Mouse (Mus musculus) 3T3-L1 (cell line): ENCODE results near the gene Pde4dip.

ENCODE experiments used
- DNase-seq: peaks from one replicate; pipeline ENCODE4 v3.0.0-alpha.2; 2015; ENCODE audit warnings: low read depth, low spot score

Pde4dip gene

DNA sequence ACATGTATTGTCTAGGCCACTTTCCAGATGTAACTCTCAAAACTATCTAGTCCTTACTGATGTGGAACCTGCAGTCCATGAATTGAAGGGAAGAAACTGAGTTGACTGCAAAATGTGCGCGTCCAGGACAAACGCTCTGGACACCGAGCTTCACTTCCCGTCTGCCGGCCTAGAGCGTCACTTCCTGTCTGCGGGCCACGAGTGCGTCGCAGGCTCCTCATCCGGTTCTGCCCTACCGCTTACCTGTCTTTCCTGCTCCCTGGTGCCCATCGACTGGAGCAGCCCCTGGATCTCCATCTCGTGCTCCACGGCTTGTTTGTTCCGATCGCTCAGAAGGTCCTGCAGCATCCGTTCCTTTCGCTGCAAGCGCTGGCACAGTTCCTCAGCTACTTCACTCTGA lies 136.9 kb downstream of the Pde4dip start:
- DNase-seq = no peak

DNA sequence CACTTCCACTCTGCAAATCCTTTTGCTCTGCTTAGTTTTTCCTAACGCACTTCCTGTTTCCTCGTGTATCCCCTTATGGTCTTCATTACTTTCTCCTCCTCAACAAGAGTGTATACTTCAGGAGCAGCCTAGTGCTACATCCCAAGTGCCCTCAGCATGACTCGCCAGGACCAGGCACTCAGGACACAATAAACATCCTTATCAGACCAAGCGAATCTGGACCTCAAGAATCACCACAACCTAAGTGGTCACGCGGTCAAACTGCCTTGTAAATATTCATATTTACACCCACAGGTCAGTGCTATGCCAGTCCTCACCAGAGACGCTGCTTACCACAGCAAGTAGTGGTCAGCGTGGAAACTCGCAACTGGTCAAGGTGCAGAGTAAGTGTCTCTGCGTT lies 139.7 kb downstream of the Pde4dip start:
- no peak for DNase-seq

DNA sequence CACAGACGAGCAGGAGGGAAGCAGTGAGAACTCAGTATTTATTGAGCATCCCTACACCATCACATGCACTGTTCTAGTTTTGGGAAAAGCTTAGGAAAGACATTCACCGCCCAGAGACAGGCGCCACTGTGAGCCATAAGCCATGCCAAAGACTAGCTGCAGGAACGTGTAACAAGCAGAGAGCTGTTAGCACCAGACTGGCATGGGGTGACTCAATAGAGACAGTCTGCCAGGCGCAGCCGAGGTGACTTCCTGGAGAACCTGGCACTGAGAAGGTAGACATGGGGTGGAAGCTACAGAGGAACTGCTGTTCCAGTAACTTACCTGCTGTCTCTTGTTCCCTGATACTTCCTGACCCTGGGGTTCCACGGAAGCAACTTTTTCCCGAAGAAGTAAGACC lies 145.7 kb downstream of the Pde4dip start:
- DNase-seq = no peak

DNA sequence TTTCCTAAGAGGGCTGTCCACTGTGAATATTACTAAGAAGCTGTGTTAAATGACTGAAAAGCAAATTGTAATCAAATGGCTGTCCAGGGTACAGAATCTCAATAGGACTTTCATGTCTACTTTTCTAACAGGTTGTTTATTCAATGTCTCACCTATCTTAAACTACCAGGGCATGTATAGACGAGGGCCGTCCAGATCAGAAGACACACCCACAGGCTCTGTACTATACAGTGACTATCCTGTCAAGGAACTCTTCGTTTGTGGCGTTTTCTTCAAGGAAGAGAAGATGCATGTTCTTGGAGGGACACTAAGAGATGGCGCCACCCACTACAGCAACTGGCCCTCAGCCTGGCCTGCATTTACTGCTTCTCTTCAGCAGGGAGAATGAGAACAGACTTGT lies 152.9 kb downstream of the Pde4dip start:
- no peak for DNase-seq

DNA sequence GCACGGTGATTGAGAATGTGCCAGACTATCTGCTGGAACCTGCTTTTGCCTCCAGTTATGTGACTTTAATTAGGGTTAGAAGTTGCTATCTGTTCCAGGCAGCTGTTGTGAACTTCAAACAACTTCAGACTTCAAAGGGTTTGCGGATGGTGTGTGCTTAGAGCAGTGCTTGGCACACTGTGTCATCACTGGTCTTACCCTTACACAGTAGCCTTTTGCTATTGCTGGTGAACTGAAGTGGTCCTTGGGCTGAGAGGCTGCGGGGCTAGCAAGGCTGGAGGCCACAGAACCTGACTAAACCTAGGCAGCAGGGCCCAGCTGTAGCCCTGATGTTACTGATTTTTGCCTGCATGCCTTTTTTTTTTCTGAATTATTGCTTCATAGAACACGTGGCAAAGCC lies 154.2 kb downstream of the Pde4dip start:
- DNase-seq = no peak

DNA sequence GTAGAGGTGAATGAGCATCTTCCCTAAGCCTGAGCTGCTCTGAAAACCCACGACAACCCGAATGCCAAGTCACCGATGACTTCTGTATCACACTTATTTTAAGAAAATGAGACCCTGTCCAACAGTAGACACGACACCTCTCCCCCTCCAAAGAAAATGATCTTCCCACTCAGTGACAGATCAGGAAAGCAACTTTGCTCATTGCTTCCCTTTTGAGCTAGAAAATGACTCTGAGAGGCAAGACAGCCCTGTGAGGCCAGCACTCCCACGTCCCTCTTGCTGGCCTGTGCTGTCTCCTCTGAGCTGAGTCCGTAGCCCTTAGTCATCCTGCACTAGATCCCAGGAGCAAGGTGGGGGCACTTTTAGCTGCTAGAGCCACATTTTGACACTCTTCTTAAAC lies 155.9 kb downstream of the Pde4dip start:
- no peak for DNase-seq

DNA sequence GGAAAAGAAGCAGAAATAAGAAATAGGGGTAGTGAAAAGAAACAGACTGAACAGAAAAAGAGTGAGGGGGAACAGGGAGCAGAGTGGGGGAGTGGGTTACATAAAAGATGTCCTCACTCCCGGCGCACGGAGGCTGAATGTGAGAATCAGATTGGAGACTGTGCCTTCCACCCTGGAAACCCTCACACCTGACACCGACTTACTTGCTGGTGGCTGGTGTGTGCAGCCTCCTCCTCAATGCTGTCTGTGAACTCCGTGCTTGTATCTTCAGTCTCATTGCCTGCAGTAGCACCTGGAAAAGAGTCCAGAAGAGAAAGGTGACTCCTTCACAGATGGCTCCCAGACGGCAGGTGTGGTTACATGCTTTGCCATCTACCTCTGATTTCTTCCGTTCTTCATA lies 157.9 kb downstream of the Pde4dip start:
- DNase-seq = no peak

DNA sequence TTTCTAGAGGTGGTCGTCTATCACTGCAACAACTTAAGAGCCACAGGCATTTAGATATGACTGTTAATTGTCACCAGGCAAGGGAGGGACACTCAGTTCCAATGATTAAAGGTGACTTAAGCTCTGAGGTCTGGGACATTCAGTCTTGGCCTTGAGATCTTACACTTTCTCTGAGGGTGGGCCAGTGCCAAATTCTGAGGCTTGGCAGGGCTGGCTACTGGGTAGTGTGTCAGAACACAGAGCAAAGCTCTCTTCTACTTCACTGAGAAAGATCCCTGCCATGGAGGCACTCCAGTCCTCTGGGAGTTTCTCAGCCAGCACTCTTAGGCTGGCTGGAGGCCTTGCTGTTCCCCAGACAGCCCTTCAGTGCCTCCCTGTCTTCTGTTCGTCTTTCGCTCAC lies 158.4 kb downstream of the Pde4dip start:
- DNase-seq = no peak

DNA sequence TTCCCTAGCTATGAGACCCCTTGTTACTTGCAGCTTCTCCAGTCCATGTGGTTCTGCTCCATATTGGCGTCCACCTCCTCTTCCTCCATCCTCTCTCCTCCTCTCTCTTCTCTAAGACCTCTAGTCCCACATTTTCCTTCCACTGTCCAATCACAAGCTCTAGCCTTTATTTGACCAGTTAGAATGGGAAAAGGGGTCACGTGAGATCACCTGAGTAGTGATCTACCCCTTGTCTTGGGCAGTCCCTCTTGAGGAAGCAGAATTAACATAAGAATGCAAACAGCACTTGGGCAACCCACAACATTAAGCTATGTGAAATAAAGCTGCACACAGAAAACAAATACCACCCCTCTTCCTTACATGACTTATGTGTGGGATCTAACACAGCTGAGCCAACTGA lies 160.7 kb downstream of the Pde4dip start:
- DNase-seq = no peak

DNA sequence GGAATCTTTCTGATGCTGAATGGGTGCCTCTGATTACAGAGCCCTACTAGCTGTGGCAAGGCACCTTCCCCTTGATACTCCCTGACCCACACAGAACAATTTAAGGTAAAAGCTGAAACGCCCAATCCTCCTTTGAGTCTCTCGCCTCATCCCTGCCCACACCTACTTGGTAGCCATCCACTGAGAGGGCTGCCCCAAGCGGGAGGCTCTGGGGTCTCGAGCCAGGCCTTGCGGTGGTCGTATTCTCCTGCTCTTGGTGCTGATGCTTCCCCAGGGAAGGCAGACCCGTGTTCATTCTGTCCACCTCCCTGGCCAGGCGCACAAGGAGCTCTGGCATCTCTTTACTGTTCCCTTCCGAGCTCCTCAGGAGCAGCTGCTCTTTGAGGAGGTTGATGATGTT lies 169.4 kb downstream of the Pde4dip start:
- no peak for DNase-seq

DNA sequence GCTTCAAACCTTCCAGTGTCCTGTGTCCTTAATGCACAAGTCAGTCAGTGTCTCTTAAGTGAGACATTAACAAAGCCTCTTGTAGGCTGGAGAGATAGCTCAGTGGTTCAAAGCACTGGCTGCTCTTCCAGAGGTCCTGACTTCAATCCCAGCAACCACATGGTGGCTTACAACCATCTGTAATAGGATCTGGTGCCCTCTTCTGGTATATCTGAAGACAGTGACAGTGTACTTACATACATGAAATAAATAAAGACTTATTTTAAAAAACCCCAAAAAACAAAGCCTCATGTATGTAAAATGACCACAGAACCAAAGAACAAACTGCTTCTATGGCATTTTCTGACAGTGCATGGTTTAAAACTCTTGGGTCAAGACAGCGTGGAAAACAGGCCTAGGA lies 172.6 kb downstream of the Pde4dip start:
- DNase-seq = no peak

DNA sequence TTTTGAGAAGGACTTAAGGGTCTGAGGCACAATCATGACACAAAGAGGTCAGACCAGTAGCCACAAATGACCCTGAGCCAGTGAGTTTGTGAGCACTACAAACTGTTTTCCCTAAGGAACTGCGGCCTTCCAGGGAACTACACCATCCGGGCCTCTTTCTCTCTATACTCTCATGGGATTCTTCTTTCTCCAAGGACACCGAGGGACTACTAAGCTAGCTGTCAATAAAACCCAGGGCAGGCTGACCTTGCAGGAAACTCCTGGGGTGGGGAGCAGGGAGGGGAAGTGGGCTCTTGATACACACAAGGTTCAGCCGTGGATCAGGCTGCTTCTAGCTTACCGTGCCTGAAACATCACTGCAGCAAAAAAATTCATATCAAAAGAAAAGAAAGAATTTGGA lies 177.6 kb downstream of the Pde4dip start:
- DNase-seq = no peak

DNA sequence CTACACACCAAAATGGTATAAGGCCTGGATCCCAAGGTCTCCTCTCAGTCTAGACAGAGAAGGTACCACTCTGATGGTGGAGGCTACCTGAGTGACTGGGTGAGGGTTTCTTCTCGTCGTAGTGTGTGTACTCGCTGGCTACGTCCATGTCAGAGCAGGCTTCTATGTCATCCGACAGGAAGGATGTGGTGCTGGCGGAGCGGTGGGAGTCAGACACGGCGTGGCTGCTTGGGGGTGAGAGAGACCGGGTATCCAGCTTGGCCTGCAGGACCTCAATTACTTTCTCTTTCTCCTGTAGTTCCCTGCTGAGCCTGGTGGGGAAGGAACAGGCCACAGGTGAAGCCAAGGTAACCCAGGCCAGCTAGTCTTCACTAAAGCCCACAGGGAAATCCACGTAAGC lies 178.4 kb downstream of the Pde4dip start:
- no peak for DNase-seq

DNA sequence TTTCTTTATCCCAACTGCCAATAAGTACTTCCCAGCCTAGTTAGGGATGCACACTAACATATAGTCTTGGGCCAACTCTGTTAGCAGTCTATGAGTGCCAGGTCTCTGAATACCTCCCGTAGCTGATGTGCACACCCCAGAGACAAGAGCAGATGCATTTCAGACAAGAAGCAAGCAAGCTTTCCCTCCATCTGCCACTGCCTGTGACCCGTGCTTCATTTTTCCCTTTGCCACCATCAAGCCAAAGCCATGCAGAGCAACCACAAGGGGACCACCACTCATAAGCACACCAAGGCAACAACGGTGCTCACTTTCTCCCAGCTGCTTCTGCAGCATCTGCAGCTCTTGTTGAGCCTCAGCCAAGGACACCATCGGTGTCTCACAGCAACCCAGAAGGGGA lies 181.9 kb downstream of the Pde4dip start:
- no peak for DNase-seq

DNA sequence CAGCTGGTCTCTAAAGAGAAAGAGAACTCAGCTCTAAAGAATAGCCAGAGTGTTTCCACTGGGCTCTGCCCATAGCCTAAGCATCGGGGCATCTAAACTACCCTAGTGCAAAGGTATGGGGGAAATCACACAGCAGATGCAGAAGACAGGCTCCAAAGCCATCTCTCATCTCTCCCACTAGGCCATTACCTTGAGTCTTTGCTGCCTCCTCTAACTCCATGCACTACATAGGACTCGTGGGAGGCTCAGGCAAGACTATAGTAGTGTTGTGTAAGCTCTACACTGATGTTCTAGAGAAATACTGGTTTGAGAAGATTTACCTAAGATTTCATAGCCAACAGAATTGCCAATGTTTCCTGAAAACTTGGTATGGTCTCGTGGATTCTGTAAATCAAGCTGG lies 183.0 kb downstream of the Pde4dip start:
- DNase-seq = no peak

DNA sequence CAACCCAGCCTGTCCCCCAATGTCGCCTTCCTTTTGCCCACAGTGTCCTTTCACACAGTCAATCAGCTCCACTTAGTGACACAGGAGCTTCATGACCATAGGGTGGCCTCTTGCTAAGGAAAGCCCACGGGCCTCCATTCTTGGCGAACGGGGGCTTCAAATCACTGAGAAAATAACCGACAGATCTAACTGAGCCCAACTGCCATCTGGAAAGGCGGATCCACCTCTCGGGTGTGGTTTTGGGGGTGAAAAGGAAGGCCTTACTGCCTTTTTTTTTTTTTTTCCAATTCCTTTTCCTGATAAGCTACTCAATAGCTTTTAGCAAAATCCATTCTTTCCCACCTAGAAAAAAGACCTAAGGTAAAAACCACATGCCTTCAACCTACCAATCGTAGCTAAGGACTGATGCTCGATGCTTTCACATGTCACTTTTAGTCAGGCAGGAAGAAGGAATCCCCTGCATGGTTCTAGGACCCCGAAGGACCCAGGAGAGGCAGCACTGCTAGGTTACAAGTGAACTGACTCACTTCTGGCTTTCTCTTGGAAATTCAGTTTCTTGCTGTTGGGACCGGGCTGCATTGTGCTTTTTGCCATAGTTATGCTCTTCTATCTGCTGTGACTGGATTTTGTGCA lies 185.9 kb downstream of the Pde4dip start:
- DNase-seq = no peak

DNA sequence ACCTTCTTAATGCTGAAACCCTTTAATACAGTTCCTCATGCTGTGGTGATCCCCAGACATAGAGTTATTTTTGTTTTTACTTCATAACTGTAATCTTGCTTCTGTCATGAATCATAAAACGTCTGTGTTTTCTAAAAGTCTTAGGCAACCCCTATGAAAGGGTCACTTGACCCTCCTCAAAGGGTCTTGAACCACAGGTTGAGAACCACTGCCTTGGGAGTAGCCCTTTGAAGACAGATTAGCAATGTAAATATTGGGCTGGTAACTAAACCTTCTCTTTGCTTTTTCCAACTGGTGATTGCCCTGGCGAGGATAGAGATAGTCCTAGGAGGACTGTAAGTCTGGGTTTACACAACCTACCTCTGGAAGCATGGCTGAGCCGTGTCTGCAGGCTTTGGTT lies 187.3 kb downstream of the Pde4dip start:
- no peak for DNase-seq

DNA sequence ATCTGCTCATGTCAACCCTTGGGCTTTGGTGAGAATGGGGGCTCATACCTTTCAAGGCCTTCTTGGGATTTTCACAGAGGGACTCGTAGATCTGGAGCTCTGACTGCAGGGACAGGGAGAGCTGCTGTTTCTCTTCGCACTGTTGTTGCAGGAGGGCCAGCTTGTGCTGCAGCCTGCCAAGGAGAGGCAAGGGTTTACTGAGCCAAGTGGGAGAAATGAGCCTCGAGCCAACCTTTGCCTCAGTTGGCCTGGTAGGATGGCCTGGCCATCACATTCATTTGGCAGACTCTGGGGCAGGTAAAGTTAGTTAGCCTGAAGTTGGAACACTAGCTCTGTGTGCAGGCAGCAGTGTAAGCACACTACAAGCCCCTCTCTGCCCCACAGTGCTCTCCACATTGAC lies 189.4 kb downstream of the Pde4dip start:
- DNase-seq = no peak

DNA sequence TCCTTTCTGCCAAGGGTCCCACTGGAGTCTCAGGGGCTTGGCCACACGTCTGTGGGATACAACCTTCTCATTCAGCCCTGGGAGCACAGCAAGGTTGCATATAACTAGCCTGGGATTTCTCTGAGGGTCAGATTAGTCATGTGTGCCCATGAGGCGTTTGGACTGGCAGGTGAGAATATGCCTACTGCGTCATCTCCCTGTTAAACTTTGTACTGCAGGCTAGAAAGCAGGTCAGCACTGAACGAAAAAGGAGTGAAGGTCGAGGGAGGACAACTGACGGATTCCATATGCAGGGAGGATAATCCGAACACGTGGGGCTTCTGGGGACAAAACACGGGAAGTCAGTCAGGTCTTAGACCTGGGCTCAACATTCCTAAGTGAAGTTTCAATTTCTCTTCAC lies 191.2 kb downstream of the Pde4dip start:
- no peak for DNase-seq

DNA sequence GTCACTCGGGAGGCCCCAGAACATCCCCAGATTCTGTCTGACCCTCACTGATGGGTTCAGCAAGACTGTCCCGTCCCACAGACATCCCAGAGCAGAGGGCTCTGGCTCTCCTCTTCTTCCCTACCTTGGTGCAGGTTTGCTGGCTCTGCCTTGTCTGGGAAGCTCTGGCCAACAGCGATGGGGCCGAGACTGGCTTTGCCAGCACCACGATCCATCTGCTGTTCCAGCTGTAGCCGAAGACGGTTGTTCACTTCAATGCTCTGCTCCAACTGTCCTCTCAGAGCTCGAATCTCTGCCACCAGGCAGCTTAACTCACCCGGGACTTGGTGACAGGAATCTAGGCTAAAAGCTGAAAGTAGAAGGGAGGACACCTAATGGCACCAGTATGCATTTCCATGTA lies 191.6 kb downstream of the Pde4dip start:
- no peak for DNase-seq

DNA sequence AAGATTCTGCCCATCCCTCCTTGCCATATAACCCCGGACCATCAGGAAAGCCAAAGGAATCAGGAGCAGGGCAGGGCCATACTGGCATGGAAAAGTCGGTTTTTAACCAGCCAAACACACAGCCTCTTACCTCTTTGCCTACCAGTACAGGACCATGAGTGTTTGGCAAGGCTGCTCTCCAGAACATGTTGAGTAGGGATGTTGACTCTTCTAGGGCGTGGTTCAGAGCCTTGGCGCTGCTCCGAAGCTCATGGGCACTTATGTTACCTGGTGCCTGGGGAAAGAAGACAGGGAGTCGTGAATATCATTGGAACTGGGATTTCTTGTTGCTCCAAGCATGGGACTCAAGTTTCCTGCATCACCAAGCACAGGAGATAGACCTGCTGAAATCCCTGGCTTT lies 194.7 kb downstream of the Pde4dip start:
- no peak for DNase-seq

DNA sequence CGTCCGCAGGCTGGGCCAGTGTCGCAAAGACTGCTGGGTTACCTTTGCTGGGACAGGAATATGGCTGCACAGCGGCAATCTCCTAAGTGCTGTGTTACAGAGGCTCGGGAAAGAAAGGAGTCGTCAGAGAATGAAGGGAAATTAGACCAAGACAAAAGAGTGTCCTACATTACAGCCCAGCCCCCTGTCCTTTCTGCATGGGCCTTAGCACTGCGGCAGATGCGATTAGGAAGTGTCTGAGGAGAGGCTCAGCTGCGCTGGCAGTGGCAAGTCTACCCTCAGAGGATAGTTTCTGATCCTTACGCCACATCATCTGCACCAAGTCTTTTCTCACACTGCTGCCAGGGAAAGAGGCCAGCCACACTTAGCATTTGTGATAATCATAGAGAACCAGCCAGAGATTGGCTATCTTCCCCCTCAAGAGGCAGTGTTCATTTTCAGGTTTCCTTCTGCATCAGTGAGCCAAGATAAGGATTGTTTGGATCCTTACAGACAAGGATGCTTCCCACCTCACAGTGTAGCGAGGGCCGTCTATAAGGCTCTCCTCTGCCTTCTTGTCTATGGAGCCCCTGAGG lies 197.0 kb downstream of the Pde4dip start:
- no peak for DNase-seq

DNA sequence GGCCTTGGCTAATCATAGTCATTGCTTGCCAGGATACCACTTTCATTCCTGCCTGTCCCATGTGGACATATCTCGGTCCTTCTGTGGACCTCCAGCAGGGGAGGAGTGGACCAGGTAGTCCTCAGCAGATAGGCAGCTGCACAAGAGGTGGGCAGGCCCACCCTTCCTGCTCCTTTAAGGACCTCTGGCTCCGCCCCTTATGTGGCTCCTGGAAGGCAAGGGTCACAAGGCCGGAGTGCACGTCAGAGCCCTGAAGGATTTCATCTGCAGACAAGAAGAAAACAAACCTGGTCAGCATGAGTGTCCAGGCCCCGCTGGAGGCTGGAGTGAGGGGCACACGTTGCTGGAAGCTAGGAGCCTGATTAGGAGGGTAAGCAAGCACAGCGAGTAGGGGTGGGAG lies 197.9 kb downstream of the Pde4dip start:
- DNase-seq = no peak

DNA sequence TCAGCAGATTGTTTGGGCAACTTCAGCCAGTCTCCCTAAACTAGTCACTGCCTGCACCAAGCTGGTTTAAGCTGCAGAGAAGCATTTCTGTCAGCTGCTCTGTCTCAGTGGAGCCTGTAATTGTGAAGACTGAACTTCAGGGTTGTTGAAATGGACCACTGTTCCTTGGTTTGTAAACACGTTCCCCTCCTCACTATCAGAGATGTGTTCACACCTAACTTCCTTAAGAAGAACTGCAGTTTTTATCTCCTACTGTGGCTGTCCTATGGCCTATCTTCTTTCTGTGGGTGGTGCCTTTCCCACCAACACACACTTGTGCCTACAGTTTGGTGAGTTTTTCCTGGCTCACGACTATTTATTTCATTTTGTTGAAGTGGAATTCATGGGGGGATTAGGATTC lies 199.2 kb downstream of the Pde4dip start:
- DNase-seq = no peak
